Mouse (Mus musculus): ENCODE measurements around the gene Sppl2a.

DNA sequence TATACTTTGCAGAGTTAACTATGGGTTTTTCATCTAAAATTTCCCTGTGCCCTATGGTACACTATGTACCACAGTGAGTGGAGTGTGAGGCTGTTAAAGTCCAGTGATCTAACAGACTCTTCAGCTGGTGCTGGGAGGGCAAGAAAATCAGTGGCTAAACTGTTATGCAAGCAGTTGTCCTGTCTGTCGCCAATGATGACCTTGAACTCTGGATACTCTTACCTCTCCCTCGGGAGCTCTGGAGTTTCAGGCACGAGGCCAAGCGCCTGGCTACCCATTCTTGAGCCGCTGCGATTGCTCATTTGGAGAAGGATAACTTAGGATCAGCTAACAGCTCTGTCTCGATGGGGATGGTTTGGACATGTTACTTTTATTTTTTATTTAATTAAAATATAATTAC, 18.1 kb upstream of the Sppl2a start:
- TF ChIP-seq CTCF (IDR thresholded peaks at IDR 0.05; ENCODE audit: low read depth) (no peak), EP300 (IDR thresholded peaks at IDR 0.05; ENCODE audit: low read depth) (no peak)

Measured in liver, embryonic 14.5 days (tissue).